Mouse (Mus musculus): ENCODE data around the gene Pafah1b3. TPM values are rescaled to one million over a fixed set of nuclear protein-coding genes. Genes with fewer than 3 reads are reported as not detected.

The Pafah1b3 gene
- polyA plus RNA-seq, 1 experiment from 2014 or later, result 216 TPM

DNA sequence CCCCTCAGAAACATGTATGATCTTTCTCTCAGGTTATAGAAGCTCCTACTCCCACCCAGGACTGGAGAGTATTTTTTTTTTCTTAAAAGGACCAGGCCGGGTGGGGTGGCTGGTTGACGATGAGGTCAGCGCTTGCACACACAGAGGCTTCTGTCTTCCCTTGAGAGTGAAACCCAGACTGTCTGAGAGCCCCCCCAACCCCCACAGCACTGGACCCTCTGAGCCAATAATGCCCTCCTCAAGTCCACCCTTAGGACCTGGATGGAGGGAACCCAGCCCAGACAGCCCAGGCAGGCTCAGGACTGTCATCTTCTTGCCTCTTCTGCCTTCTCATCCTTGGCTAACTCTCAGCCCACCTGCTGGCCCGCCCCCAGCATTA lies 51.0 kb downstream of the Pafah1b3 start:
- WGBS, result 31% methylated on average over 4 of the region's 4 CpGs
- ATAC-seq (ENCODE audit: insufficient number of reproducible peaks, low FRiP score, low TSS enrichment, low read depth), result no peak
- Histone ChIP-seq H3K9ac (peak overlapping the region; percentile 90), H3K9me3 (replicated peaks) (no peaks in the 10 kb centered on the region), H3K27ac (replicated peaks) (peak overlapping the region; percentile 99), H3K4me2 (replicated peaks) (peak overlapping the region; percentile 86), H3K27me3 (no peaks in the 10 kb centered on the region), H3K4me1 (peaks cover 67% of the 10 kb centered on the region), H3K36me3 (peaks cover 43% of the 10 kb centered on the region), H3K4me3 (replicated peaks) (peak overlapping the region; percentile 97)

- peak overlapping the region; percentile 99 for H3K27ac ChIP-seq (replicated peaks)
- H3K27me3 ChIP-seq, result no peaks in the 10 kb centered on the region
- no peak for ATAC-seq (ENCODE audit: insufficient number of reproducible peaks, low FRiP score, low TSS enrichment, low read depth)
- H3K4me1 ChIP-seq, result peaks cover 67% of the 10 kb centered on the region
- WGBS, result 31% methylated on average over 20 of the region's 20 CpGs
- peak overlapping the region; percentile 86 for H3K4me2 ChIP-seq (replicated peaks)
- peaks cover 48% of the 10 kb centered on the region for H3K36me3 ChIP-seq
- H3K4me3 ChIP-seq (replicated peaks), result peak overlapping the region; percentile 97
- H3K9me3 ChIP-seq (replicated peaks), result no peaks in the 10 kb centered on the region
- H3K9ac ChIP-seq, result peak overlapping the region; percentile 21
Observed at GRCm38 (mm10) chr7:25246079-25246758, 51.6 kb downstream of the Pafah1b3 start.

Other genes with a start within 250 kb of the Pafah1b3 start
- gene Grik5, start 225.6 kb downstream of the Pafah1b3 start, polyA plus RNA-seq (2015; fragmentation: Nextera tagmentation; extraction: Ambion mirVana), result 6.0 and 6.7 TPM in 2 replicates
- 31.7 and 35.8 TPM in 2 replicates for gene Zfp574, start 225.4 kb downstream of the Pafah1b3 start, polyA plus RNA-seq (2015; fragmentation: Nextera tagmentation; extraction: Ambion mirVana)
- gene Pou2f2, start 118.3 kb downstream of the Pafah1b3 start, polyA plus RNA-seq (2015; fragmentation: Nextera tagmentation; extraction: Ambion mirVana), result 1.1 and 2.0 TPM in 2 replicates
- 13.2 and 14.7 TPM in 2 replicates for gene Dedd2, start 77.4 kb downstream of the Pafah1b3 start, polyA plus RNA-seq (2015; fragmentation: Nextera tagmentation; extraction: Ambion mirVana)
- 3.3 TPM in 2 replicates for gene Zfp526, start 76.6 kb downstream of the Pafah1b3 start, polyA plus RNA-seq (2015; fragmentation: Nextera tagmentation; extraction: Ambion mirVana)
- 11.5 and 13.0 TPM in 2 replicates for gene Gsk3a, start 60.1 kb downstream of the Pafah1b3 start, polyA plus RNA-seq (2015; fragmentation: Nextera tagmentation; extraction: Ambion mirVana)
- 21.0 and 22.1 TPM in 2 replicates for gene Erf, start 47.2 kb downstream of the Pafah1b3 start, polyA plus RNA-seq (2015; fragmentation: Nextera tagmentation; extraction: Ambion mirVana)
- gene Cic, start 30.3 kb downstream of the Pafah1b3 start, polyA plus RNA-seq (2015; fragmentation: Nextera tagmentation; extraction: Ambion mirVana), result 46.3 and 50.6 TPM in 2 replicates
- gene Prr19, start 3.4 kb upstream of the Pafah1b3 start, polyA plus RNA-seq (2015; fragmentation: Nextera tagmentation; extraction: Ambion mirVana), result 0.49 and 0.65 TPM in 2 replicates
- 1.2 and 1.8 TPM in 2 replicates for gene Tmem145, start 8.1 kb upstream of the Pafah1b3 start, polyA plus RNA-seq (2015; fragmentation: Nextera tagmentation; extraction: Ambion mirVana)
- 16.4 and 17.3 TPM in 2 replicates for gene Megf8, start 19.2 kb upstream of the Pafah1b3 start, polyA plus RNA-seq (2015; fragmentation: Nextera tagmentation; extraction: Ambion mirVana)
- 382 and 413 TPM in 2 replicates for gene Cnfn, start 71.7 kb upstream of the Pafah1b3 start, polyA plus RNA-seq (2015; fragmentation: Nextera tagmentation; extraction: Ambion mirVana)
- gene Lipe, start 100.7 kb upstream of the Pafah1b3 start, polyA plus RNA-seq (2015; fragmentation: Nextera tagmentation; extraction: Ambion mirVana), result 8.3 and 10.2 TPM in 2 replicates
- gene Cxcl17, start 114.9 kb upstream of the Pafah1b3 start, polyA plus RNA-seq (2015; fragmentation: Nextera tagmentation; extraction: Ambion mirVana), result 1.9 and 4.3 TPM in 2 replicates
- 6.7 and 7.1 TPM in 2 replicates for gene Ceacam1, start 179.6 kb upstream of the Pafah1b3 start, polyA plus RNA-seq (2015; fragmentation: Nextera tagmentation; extraction: Ambion mirVana)
- 0.11 TPM in 1 of 2 replicates, not detected in the other for gene Ceacam2, start 241.9 kb upstream of the Pafah1b3 start, polyA plus RNA-seq (2015; fragmentation: Nextera tagmentation; extraction: Ambion mirVana)

Data from embryonic facial prominence, embryonic 15.5 days (tissue).